Mouse (Mus musculus) small intestine, adult 2 months (tissue): ENCODE data around the gene Dyrk1a.

Source experiments
- CTCF ChIP-seq: fragments of 200-500 bp; IDR thresholded peaks from 2 replicates; pipeline ENCODE4 v1.5.1; 2012; ENCODE audit warnings: low read depth, mild to moderate bottlenecking, control low read depth, inconsistent platforms, low read length, moderate library complexity, mixed read lengths; ENCODE audit not compliant: insufficient replicate concordance, insufficient read length; ENCODE audit errors: extremely low read depth
- POLR2A ChIP-seq: fragments of 200-500 bp; IDR thresholded peaks from 2 replicates; pipeline ENCODE4 v1.6.1; 2012; ENCODE audit warnings: low read depth, mild to moderate bottlenecking, control low read depth, inconsistent platforms, low read length, moderate library complexity

DNA sequence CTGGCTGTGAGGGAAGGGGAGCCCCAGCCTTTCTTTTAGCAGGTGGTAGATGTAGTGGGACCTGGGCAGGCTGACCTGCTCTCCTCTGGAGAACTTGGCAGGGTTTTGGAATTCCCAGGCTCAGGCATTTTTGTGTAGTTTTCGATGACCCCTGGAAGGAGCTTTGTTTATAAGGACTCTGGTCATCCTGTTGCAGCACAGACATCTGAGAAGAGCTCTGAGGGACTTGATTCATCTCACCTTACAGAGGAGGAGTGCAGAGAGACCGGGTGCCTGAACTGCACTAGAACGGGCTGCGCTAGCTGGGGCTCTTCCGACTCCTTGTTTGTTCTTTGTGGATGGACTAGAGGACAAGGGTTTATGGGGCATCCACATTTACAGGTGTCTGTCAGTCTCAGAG lies 5.9 kb downstream of the Dyrk1a start:
- TF ChIP-seq CTCF = no peak
- no peak for TF ChIP-seq POLR2A
